Mouse (Mus musculus): Measurements from ENCODE around the gene Cdkn1a. TPM values are rescaled to one million over a fixed set of nuclear protein-coding genes. Genes with fewer than 3 reads are reported as not detected.

Gene Cdkn1a
- polyA plus RNA-seq, 2 experiments: 2.6 to 7.0 TPM

DNA sequence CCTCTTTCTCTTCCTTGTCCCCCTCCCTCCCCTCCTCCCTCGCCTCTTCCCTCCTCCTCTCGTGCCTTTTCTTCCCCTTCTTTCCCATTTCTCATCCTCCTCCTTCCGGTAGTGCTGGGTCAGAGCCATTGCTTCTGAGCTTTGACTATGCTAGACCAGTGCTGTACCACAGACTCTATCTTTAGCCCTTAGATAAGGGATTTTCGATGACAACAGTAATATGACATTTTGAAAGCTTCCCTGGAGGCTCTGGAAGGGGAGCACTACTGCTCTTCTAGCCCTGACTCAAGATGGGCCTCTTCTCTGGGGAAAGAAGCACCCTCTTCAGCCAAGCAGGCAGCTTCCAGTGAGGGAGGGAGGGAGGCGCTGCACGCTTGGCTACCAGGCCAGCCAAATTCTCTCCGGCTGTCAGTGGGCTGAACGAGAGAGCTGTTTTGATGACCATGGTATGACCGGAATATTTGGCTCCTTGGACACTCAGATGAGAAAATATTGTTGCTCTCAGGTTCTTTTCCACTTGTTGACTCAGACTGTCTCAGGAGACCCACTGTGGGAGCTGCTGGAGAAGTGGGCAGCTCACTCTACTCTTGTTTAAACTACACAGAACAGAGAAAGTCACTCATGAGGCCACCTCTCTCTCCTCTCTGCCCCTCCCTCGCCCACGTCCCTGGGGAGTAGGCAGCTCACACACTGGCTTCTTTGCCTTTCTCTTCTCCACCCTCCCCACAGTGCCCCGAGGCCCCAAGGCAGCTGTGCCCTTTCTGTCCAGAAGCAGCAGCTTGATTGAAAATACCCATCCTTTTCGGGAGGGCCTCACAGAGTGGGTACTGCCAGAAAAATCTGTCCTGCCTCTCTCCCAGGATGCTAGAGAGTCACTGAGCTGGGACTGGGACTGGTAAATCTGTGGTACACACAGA, 28.4 kb upstream of the Cdkn1a start:
- DNase-seq (ENCODE audit: low read depth in 3 of 3, low spot score in 3 of 3): no peak
- Histone ChIP-seq H3K27ac (no peak overlapping the region), H3K4me3 (ENCODE audit: insufficient read depth in 1 of 2, low read depth in 2 of 2, low read length in 2 of 2) (no peak overlapping the region), H3K9me3 (ENCODE audit: control insufficient read depth, low read length) (no peaks in the 10 kb centered on the region), H3K4me2 (ENCODE audit: low read depth) (no peak overlapping the region), H3K36me3 (replicated peaks; ENCODE audit: control insufficient read depth, insufficient read depth, low read depth) (no peaks in the 10 kb centered on the region), H3K4me1 (replicated peaks; ENCODE audit: control insufficient read depth in 2 of 2, insufficient read depth in 2 of 2, low read length in 1 of 2) (no peaks in the 10 kb centered on the region; a peak in 1 of 4 replicates), H3K27me3 (ENCODE audit: control insufficient read depth, insufficient read depth, low read length) (no peaks in the 10 kb centered on the region), H3K9ac (replicated peaks) (no peak overlapping the region)
- ATAC-seq (ENCODE audit: insufficient read depth): no peak
- TF ChIP-seq CTCF (IDR thresholded peaks at IDR 0.05; ENCODE audit: low read depth): no peak
- no peak for TF ChIP-seq EP300 (IDR thresholded peaks at IDR 0.05; ENCODE audit: low read depth)
- 51% methylated on average over 13 of the region's 13 CpGs for WGBS (ENCODE audit: insufficient replicate concordance)

GRCm38 (mm10) chr17:29063121-29063987, 27.4 kb upstream of the Cdkn1a start:
- 61% methylated on average over 8 of the region's 8 CpGs for whole genome bisulfite sequencing (ENCODE audit: insufficient replicate concordance)
- no peak for ATAC-seq (ENCODE audit: insufficient read depth)
- DNase-seq (ENCODE audit: low read depth in 3 of 3, low spot score in 3 of 3): no peak

DNA sequence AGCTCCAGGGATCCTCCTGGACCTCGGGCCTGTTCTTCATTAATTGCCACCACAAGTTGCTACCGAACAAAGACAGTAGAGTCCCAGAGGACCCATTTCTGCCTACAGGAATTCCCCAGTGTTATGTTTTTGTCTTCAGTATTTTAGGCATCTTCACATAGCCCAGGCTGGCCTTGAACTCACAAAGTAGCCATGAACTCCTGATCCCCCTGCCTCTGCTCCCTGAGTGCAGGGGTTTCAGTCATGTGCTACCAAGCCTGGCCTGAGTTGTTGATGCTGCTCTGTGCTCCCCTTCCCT, 26.8 kb upstream of the Cdkn1a start:
- TF ChIP-seq EP300 (IDR thresholded peaks at IDR 0.05; ENCODE audit: low read depth) (no peak), CTCF (IDR thresholded peaks at IDR 0.05; ENCODE audit: low read depth) (no peak)
- Histone ChIP-seq H3K4me1 (replicated peaks; ENCODE audit: control insufficient read depth in 2 of 2, insufficient read depth in 2 of 2, low read length in 1 of 2) (no peaks in the 10 kb centered on the region; a peak in 1 of 4 replicates), H3K9ac (replicated peaks) (no peak overlapping the region), H3K4me2 (ENCODE audit: low read depth) (no peak overlapping the region), H3K27me3 (ENCODE audit: control insufficient read depth, insufficient read depth, low read length) (no peaks in the 10 kb centered on the region), H3K4me3 (ENCODE audit: insufficient read depth in 1 of 2, low read depth in 2 of 2, low read length in 2 of 2) (no peak overlapping the region), H3K27ac (no peak overlapping the region), H3K36me3 (replicated peaks; ENCODE audit: control insufficient read depth, insufficient read depth, low read depth) (no peaks in the 10 kb centered on the region), H3K9me3 (ENCODE audit: control insufficient read depth, low read length) (no peaks in the 10 kb centered on the region)
- DNase-seq (ENCODE audit: low read depth in 3 of 3, low spot score in 3 of 3) (no peak), ATAC-seq (ENCODE audit: insufficient read depth) (no peak)
- 54% methylated on average over 2 of the region's 2 CpGs for WGBS (ENCODE audit: insufficient replicate concordance)

More at GRCm38 (mm10) chr17:29063121-29063987, 27.4 kb upstream of the Cdkn1a start:
- Histone ChIP-seq H3K36me3 (replicated peaks; ENCODE audit: control insufficient read depth, insufficient read depth, low read depth) (no peaks in the 10 kb centered on the region), H3K4me3 (ENCODE audit: insufficient read depth in 1 of 2, low read depth in 2 of 2, low read length in 2 of 2) (no peak overlapping the region), H3K4me2 (ENCODE audit: low read depth) (no peak overlapping the region), H3K4me1 (replicated peaks; ENCODE audit: control insufficient read depth in 2 of 2, insufficient read depth in 2 of 2, low read length in 1 of 2) (no peaks in the 10 kb centered on the region; a peak in 1 of 4 replicates), H3K27ac (no peak overlapping the region), H3K9me3 (ENCODE audit: control insufficient read depth, low read length) (no peaks in the 10 kb centered on the region), H3K27me3 (ENCODE audit: control insufficient read depth, insufficient read depth, low read length) (no peaks in the 10 kb centered on the region), H3K9ac (replicated peaks) (no peak overlapping the region)
- TF ChIP-seq CTCF (IDR thresholded peaks at IDR 0.05; ENCODE audit: low read depth) (no peak), EP300 (IDR thresholded peaks at IDR 0.05; ENCODE audit: low read depth) (no peak)

- H3K27ac ChIP-seq: no peak overlapping the region
- DNase-seq (ENCODE audit: low read depth in 3 of 3, low spot score in 3 of 3) (no peak), ATAC-seq (ENCODE audit: insufficient read depth) (no peak)
- WGBS (ENCODE audit: insufficient replicate concordance): 71% methylated on average over 21 of the region's 21 CpGs
- TF ChIP-seq EP300 (IDR thresholded peaks at IDR 0.05; ENCODE audit: low read depth): no peak
- no peak for TF ChIP-seq CTCF (IDR thresholded peaks at IDR 0.05; ENCODE audit: low read depth)
- no peaks in the 10 kb centered on the region for H3K9me3 ChIP-seq (ENCODE audit: control insufficient read depth, low read length)
- H3K36me3 ChIP-seq (replicated peaks; ENCODE audit: control insufficient read depth, insufficient read depth, low read depth): no peaks in the 10 kb centered on the region
- no peak overlapping the region for H3K9ac ChIP-seq (replicated peaks)
- no peak overlapping the region for H3K4me2 ChIP-seq (ENCODE audit: low read depth)
- no peaks in the 10 kb centered on the region for H3K27me3 ChIP-seq (ENCODE audit: control insufficient read depth, insufficient read depth, low read length)
- no peaks in the 10 kb centered on the region for H3K4me1 ChIP-seq (replicated peaks; ENCODE audit: control insufficient read depth in 2 of 2, insufficient read depth in 2 of 2, low read length in 1 of 2)
- no peak overlapping the region for H3K4me3 ChIP-seq (ENCODE audit: insufficient read depth in 1 of 2, low read depth in 2 of 2, low read length in 2 of 2)
Observed at GRCm38 (mm10) chr17:29065245-29065940, 25.4 kb upstream of the Cdkn1a start.

All from liver, embryonic 14.5 days (tissue).